Mouse (Mus musculus): ENCODE measurements around the gene Brwd1. TPM values are rescaled to one million over a fixed set of nuclear protein-coding genes. Genes with fewer than 3 reads are reported as not detected.

Brwd1 gene
- polyA plus RNA-seq, 1 experiment from 2014 or later, result 212 TPM

DNA sequence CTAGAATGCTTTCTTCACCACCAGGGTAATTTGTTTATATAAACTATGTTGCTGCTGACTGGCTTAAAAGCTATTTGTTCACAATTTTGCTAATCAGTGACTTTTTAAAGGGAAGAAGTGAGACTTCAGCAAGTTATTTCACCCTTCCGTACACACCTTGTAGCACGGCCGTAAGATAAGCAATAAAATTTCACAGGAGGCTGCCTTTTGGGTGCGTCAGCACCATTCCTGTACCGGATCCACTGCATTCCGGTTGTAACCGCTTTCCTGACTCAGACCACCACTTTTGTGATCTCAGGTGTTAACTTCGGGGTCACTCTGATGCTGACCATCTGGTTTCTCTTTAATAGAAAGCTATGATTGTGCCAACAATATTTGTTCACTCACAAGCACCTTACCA lies 124.2 kb downstream of the Brwd1 start:
- Histone ChIP-seq H3K4me1 (no peaks in the 10 kb centered on the region; the same call in 1 of the 2 replicates), H3K4me3 (replicated peaks) (no peak overlapping the region), H3K27me3 (no peaks in the 10 kb centered on the region), H3K36me3 (replicated peaks) (no peaks in the 10 kb centered on the region), H3K4me2 (no peak overlapping the region), H3K27ac (no peak overlapping the region), H3K9me3 (no peaks in the 10 kb centered on the region), H3K9ac (no peak overlapping the region)
- 91% methylated on average over 8 of the region's 8 CpGs for WGBS
- ATAC-seq (ENCODE audit: low FRiP score), result no peak

DNA sequence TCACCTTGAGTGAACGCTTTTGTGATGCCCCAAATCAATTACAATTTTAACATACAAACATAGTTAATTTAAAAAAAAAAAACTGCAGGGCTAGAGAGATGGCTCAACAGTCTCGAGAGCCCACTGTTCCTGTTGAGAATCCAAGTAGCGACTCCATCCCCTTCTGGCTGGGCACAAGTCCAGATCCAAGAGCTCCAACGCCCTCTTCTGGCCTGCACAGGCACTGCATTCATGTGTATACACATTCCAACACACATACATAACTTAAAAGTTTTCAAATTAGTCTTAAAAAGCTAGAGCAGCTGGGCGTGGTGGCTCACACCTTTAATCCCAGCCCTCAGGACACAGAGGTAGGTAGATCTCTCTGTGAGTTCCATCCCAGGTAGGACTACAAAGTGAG lies 125.7 kb downstream of the Brwd1 start:
- Histone ChIP-seq H3K4me3 (replicated peaks) (no peak overlapping the region), H3K4me2 (no peak overlapping the region), H3K9me3 (no peaks in the 10 kb centered on the region), H3K4me1 (no peaks in the 10 kb centered on the region), H3K27me3 (no peaks in the 10 kb centered on the region), H3K27ac (no peak overlapping the region), H3K9ac (no peak overlapping the region), H3K36me3 (replicated peaks) (no peaks in the 10 kb centered on the region)
- no peak for ATAC-seq (ENCODE audit: low FRiP score)
- WGBS, result 66% methylated on average over 5 of the region's 5 CpGs

DNA sequence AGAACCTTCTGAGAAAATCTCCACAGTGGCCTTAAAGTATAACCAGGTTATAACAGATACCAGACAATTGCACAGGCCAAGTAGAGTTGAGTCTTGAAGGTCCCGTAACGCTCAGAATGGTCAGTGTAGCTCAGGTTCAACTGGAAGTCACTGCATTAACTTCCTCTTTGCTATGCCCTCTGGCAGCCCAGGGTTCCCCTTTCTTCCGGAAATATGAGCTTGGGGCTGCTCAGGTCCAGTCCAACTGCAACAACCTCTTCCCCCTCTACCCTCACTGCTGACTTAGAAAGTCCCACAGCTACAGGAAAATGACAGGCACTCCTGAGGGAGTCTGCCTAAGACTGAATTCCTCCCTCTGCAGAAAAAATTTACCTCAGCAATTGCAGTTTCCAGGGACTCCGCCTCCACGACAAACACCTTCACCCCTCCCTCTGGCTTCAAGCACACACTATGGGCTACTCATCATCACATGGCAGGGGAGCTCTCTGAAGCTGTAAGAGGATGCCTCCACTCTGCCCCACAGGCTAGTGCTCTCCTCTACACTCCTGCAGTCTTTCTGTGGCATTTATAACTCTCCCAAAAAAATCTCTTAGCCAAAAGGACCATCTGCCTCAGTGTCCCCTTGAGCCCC lies 126.5 kb downstream of the Brwd1 start:
- Histone ChIP-seq H3K27me3 (no peaks in the 10 kb centered on the region), H3K4me2 (no peak overlapping the region), H3K4me1 (no peaks in the 10 kb centered on the region), H3K9me3 (no peaks in the 10 kb centered on the region), H3K36me3 (replicated peaks) (no peaks in the 10 kb centered on the region), H3K9ac (no peak overlapping the region), H3K4me3 (replicated peaks) (no peak overlapping the region), H3K27ac (no peak overlapping the region)
- 89% methylated on average over 5 of the region's 5 CpGs for WGBS
- no peak for ATAC-seq (ENCODE audit: low FRiP score)

DNA sequence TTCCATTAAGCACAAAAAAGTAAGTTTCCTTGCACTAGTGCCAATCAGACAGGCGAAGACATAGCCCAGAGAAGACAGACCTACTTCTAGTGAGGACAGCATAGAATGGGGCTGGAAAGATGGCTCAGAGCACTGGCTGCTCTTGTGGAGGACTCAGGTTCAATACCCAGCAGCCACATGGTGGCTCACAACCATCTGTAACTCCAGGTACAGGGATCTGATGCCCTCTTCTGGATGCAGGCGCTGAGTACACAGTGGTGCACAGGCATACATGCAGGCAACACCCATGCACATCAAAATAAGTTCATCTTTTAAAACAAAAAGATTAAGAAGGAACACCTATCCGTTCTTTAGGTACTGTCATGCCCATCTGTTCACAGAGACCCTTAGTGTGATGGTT lies 128.0 kb downstream of the Brwd1 start:
- Histone ChIP-seq H3K4me2 (no peak overlapping the region), H3K4me3 (replicated peaks) (no peak overlapping the region), H3K27ac (no peak overlapping the region), H3K36me3 (replicated peaks) (no peaks in the 10 kb centered on the region), H3K4me1 (no peaks in the 10 kb centered on the region), H3K9me3 (no peaks in the 10 kb centered on the region), H3K9ac (no peak overlapping the region), H3K27me3 (no peaks in the 10 kb centered on the region)
- ATAC-seq (ENCODE audit: low FRiP score), result no peak
- WGBS, result 84% methylated on average over 3 of the region's 3 CpGs

DNA sequence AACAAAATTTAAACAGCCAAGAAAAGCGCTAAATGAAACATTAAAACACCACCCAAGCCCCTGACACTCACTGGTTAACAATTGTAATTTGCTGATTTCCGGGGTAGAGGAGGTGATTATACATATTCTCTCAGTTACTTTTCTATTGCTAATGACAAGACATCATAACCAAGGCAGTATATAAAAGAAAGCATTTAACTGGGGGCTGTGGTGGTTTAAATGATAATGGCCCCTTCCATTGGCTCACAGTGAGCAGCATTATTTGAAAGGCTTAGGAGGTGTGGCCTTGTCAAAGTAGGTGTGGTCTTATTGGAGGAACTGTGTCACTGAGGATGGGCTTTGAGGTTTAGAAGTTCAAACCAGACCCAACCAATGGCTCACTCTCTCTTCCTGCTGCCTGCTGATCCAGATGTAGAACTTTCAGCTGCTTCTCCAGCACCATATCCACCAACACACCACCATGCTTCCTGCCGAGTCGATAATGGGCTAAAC lies 129.1 kb downstream of the Brwd1 start:
- Histone ChIP-seq H3K27me3 (no peaks in the 10 kb centered on the region; the same call in 1 of the 2 replicates), H3K9me3 (no peaks in the 10 kb centered on the region)

DNA sequence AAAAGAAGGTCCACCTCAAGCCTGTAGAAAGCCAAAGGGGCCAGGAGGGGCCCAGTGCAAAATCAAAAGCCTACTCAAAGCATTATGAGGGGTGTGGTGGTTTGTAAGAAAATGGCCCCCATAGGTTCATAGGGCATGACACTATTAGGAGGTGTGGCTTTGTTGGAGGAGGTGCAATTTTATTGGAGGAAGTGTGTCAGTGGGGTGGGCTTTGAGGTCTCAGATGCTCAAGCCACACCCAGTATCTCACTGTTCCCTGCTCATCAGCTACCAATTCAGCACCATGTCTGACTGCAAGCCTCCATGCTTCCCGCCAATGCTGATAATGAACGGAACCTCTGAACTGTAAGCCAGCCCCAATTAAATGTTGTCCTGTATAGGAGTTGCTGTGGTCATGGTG lies 130.9 kb downstream of the Brwd1 start:
- H3K9me3 ChIP-seq, result no peaks in the 10 kb centered on the region
- H3K4me2 ChIP-seq, result no peak overlapping the region
- ATAC-seq (ENCODE audit: low FRiP score), result no peak
- H3K4me1 ChIP-seq, result no peaks in the 10 kb centered on the region
- no peaks in the 10 kb centered on the region for H3K36me3 ChIP-seq (replicated peaks)
- H3K27ac ChIP-seq, result no peak overlapping the region
- H3K4me3 ChIP-seq (replicated peaks), result no peak overlapping the region
- no peak overlapping the region for H3K9ac ChIP-seq
- WGBS, result 98% methylated on average over 2 of the region's 2 CpGs
- no peaks in the 10 kb centered on the region; the same call in 1 of the 2 replicates for H3K27me3 ChIP-seq

More for the DNA sequence above, 129.1 kb downstream of the Brwd1 start:
- WGBS, result 93% methylated on average over 4 of the region's 4 CpGs
- H3K4me2 ChIP-seq, result no peak overlapping the region
- no peaks in the 10 kb centered on the region for H3K4me1 ChIP-seq
- no peak overlapping the region for H3K4me3 ChIP-seq (replicated peaks)
- H3K9ac ChIP-seq, result no peak overlapping the region
- ATAC-seq (ENCODE audit: low FRiP score), result no peak
- H3K36me3 ChIP-seq (replicated peaks), result no peaks in the 10 kb centered on the region
- no peak overlapping the region for H3K27ac ChIP-seq

DNA sequence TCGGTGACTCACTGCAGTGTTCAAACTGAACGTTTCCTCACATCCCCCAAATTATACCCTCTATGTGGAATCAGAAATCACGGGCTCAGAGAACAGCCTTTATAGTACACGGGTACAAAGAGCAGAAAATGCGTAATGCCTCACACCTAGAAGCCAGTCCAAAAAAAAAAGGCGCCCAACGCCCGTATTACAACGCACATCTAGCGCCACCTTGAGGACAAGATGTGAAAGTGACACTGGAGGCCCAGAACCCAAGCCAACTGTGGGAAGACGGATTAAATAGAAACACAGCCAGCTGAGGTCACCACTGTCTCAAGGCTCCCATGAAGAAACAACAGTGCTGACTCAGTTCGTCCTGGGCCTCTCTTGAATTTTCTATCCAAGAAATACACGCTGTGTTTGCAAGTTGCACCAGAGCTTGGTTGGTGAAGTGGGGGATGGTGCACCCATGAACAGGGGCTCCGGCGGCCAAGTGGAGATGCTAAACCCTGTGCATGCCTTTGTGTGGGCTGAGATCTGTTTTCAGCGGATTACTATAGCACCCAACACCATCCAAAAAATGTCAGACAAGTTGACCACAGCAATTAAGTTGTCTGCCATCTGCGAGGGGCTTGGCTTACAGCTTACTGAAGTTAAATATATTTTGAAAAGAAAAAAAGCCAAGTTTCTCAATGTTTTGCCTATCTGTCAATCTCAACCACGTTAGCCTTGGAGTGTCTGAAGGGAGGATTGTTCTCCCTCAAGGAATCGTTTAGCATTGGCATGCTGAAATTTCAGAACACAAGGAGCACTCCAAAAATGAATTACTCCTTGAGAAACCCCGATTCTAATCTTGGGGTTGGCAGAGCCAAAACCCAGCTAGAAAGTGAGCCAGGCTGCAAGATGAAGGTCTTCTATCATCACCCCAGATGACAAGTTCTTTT lies 136.7 kb downstream of the Brwd1 start:
- Histone ChIP-seq H3K9me3 (no peaks in the 10 kb centered on the region), H3K9ac (no peak overlapping the region), H3K4me3 (replicated peaks) (no peak overlapping the region), H3K27ac (no peak overlapping the region), H3K27me3 (peaks cover 9% of the 10 kb centered on the region; the same call in 1 of the 2 replicates), H3K4me1 (no peaks in the 10 kb centered on the region), H3K36me3 (replicated peaks) (no peaks in the 10 kb centered on the region), H3K4me2 (no peak overlapping the region)
- WGBS, result 26% methylated on average over 20 of the region's 20 CpGs
- 0 out of 2 replicates have a peak, but pooled peaks have one; percentile 36 for ATAC-seq (ENCODE audit: low FRiP score)

DNA sequence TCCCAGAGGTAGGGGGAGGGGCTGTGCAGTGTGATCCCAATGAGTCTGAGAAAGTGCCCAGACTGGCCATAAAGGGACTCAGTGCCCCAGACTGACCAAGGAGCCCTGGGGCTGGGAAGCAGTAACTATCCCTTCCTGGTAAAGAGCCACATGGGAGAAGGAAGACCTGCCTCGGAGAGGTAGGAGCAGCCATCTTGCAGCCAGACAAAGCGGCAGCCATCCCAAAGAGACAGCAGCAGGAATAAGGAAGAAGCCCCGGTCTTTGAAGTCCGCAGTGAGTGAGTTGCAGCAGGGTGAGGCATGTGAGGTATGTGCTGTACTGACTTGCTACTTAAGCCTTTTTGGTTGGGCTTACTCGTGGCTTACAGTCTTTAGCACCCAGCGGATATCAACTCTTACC lies 139.1 kb downstream of the Brwd1 start:
- Histone ChIP-seq H3K9ac (no peak overlapping the region), H3K9me3 (no peaks in the 10 kb centered on the region), H3K27ac (no peak overlapping the region), H3K36me3 (replicated peaks) (no peaks in the 10 kb centered on the region), H3K4me1 (no peaks in the 10 kb centered on the region), H3K4me3 (replicated peaks) (no peak overlapping the region), H3K4me2 (no peak overlapping the region), H3K27me3 (peaks cover 9% of the 10 kb centered on the region; the same call in 1 of the 2 replicates)
- 79% methylated on average over 6 of the region's 6 CpGs for WGBS
- no peak for ATAC-seq (ENCODE audit: low FRiP score)

Small RNAs within 50 kb of the gene (microRNA-seq; reads per million reads assigned to microRNA genes)
- gene Gm27833, result not detected

Other genes with a start within 250 kb of the Brwd1 start
- gene Psmg1, start 91.6 kb downstream of the Brwd1 start, polyA plus RNA-seq (2016; fragmentation: Nextera tagmentation; extraction: Ambion mirVana), result 72.2 and 73.6 TPM in 2 replicates
- 799 and 857 TPM in 2 replicates for gene Hmgn1, start 45.2 kb upstream of the Brwd1 start, polyA plus RNA-seq (2016; fragmentation: Nextera tagmentation; extraction: Ambion mirVana)
- 116 and 127 TPM in 2 replicates for gene Wrb, start 62.9 kb upstream of the Brwd1 start, polyA plus RNA-seq (2016; fragmentation: Nextera tagmentation; extraction: Ambion mirVana)
- 1.3 and 1.6 TPM in 2 replicates for gene Lca5l, start 109.7 kb upstream of the Brwd1 start, polyA plus RNA-seq (2016; fragmentation: Nextera tagmentation; extraction: Ambion mirVana)
- gene Sh3bgr, start 117.9 kb upstream of the Brwd1 start, polyA plus RNA-seq (2016; fragmentation: Nextera tagmentation; extraction: Ambion mirVana), result 0.59 and 1.6 TPM in 2 replicates
- gene B3galt5, start 153.3 kb upstream of the Brwd1 start, polyA plus RNA-seq (2016; fragmentation: Nextera tagmentation; extraction: Ambion mirVana), result 0.73 and 0.82 TPM in 2 replicates

Measured in forebrain, embryonic 12.5 days (tissue).